Mouse (Mus musculus): ENCODE results near the gene Itga10.
"Not testable (repeated sequence)": the region's sequence is repeated elsewhere in the genome, so short reads cannot be mapped to it uniquely, and the experiment has no call there.

The Itga10 gene

DNA sequence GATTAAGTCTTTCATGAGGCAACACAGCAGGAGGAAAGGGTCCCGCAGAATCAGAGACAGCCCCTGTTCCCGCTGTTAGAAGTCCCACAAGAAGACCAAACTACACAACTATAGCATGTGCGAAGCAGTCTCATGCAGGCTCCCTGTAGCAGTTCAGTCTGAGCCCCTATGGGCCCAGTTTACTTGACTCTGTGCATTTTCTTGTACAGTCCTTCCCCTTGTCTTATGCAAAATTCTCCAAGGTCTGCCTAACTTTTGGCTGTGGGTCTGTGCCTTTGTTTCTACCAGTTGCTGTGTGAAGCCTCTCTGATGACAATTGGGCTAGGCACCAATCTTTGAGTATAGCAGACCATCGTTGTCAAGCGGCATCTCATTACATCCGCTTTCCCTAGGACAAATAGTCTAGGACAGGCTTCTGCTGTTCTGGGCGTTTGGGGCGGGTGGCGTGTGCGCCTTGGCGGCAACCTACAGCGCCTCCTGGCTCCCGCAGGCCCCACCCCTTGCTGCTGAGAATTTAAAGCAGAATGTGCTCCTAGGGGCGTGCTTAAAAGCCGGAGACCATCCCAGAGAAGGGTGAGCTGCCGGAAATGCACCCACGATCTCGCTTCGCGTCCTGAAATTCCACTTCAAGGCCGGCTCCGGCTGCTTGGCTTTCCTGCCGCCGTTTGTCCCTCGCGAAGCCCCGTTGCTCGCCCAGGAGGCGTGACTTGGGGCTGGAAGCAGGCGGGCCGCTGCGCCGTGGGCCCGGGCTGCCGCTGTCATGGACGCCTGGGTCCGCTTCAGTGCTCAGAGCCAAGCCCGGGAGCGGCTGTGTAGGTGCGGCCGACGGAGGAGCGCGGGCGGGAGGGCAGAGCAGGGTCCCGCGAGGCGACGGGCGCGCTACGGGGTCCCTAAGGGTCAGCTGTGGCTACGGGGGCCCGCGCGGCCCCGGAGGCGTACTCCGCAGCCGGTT lies 10.2 kb upstream of the Itga10 start, which contains the start of the genes Pex11b and Gm42957:
TSS of gene Pex11b (plus strand) at position 449 of the 952 bp plus-strand sequence.
TSS of gene Gm42957 (plus strand) at position 547 of the 952 bp plus-strand sequence.
- DNase-seq, result peak; percentile 84

GRCm38 (mm10) chr3:96635906-96636305 lies 9.5 kb upstream of the Itga10 start:
- no peak for DNase-seq

DNA sequence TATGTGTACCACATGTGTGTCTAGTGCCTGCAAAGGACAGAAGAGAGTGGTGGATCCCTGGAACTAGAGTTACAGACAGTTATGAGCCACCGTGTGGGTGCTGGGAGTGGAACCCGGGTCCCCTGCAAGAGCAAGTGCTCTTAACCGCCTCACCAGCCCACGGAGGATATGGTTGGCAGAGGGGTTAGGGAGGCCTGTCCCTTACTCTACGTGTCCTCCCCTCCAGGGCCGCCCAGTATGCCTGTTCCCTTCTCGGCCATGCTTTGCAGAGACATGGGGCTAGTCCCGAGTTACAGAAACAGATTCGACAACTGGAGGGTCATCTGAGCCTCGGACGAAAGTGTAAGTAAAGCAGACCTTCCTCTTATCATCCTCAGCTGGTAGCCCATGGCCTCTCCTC lies 8.9 kb upstream of the Itga10 start:
- DNase-seq, result no peak

GRCm38 (mm10) chr3:96639219-96639618 lies 6.2 kb upstream of the Itga10 start:
- DNase-seq, result peak; percentile 48

DNA sequence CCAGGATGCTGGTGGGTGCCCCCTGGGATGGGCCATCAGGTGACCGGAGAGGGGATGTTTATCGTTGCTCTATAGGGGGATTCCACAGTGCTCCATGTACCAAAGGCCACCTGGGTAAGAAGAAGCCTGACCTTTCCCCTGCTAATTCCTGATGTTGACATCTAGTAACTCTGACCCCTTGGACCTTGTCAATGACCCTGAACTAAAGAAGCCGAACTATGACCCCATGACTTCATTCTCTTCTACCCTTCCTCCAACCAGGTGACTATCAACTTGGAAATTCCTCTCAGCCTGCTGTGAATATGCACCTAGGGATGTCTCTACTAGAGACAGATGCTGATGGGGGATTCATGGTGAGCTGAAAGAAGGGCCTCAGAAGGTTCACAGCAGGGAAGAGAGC lies 2.0 kb downstream of the Itga10 start:
- DNase-seq, result no peak

GRCm38 (mm10) chr3:96660901-96661300 lies 15.5 kb downstream of the Itga10 start:
- no peak for DNase-seq

DNA sequence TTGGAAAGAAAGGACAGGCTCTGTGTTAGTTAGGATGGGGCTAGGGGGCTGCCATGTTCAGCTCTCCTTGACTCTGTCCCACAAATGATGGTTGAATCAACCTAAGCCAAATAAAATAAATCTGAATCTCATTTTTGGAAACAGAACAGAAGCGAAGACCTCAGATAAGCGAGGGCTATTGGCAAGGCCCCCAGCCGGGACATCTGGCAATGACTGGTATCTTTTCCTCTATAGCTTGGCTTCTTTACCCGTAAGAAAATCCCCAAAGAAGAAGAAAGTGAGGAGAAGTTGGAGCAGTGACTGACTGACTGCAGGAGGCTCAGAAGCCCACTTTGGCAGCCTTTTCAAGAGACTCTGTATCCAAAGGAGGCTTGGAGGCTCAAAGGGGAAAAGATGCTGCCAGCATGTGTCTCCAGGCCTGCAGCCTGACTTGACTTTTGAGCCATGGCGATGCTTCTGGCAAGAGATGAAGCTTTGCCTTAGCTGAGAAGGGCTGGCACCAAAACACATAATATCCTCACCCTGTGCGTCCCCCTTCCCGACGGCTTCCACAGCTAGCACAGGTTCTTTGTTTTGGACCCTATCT lies 17.4 kb downstream of the Itga10 start:
- no peak for DNase-seq

GRCm38 (mm10) chr3:96663432-96664239 lies 18.3 kb downstream of the Itga10 start:
- DNase-seq, result peak; percentile 86

DNA sequence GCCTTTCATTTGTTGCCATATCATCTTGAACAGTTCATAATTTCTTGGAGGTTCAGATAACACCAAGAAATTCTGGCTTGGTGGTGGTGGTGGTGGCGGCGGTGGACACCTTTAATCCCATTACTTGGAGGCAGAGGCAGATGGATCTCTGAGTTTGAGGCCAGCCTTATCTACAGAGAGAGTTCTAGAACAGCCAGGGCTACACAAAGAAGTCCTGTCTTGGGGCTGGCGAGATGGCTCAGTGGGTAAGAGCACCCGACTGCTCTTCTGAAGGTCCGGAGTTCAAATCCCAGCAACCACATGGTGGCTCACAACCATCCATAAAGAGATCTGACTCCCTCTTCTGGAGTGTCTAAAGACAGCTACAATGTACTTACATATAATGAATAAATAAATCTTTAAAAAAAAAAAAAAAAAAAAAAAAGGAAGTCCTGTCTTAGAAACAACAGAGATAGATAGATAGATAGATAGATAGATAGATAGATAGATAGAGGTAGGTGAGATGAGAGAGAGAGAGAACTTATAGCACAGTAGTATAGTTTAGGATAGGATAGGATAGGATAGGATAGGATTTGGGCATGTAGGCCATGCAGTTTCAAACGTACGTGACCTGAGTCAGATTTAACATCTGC lies 20.5 kb downstream of the Itga10 start:
- not testable (repeated sequence) for DNase-seq

DNA sequence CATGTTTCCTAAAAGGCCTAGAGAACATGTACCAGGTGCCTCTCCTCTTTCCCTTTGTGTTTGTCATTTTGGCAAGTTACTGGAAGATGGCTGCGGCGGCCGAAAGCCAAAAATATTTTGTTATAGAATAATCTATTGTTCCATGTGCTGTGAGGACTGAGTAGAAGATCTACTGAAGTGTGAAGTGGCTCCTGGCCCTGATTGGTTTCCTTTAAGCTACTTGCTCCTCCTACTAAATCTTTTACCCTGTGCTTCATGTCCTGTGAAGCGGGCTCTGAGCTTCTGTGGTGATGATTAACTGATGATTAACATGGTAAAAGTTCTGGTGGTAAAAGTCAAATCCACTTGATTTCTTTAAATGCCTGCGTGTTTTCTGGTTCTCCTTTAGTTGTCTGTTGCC lies 21.5 kb downstream of the Itga10 start:
- DNase-seq, result no peak

DNA sequence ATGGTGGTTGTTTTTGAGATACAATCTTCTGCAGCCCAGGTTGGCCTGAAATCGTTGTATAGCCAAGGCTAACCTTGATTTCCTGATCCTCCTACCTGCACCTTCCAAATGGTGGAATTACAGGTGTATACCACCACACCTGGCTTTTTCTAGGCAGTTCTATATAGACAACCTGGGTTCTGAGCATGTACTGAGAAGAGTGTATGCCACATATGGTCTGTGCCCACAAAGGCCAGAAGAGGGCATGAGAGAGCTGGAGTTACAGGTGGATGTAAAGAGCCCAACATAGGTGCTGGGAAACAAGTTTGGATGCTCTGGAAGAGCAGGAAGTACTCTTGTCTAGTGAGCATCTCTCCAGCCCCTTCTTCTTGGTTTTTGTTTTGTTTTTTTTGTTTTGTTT lies 21.9 kb downstream of the Itga10 start:
- DNase-seq, result no peak

DNA sequence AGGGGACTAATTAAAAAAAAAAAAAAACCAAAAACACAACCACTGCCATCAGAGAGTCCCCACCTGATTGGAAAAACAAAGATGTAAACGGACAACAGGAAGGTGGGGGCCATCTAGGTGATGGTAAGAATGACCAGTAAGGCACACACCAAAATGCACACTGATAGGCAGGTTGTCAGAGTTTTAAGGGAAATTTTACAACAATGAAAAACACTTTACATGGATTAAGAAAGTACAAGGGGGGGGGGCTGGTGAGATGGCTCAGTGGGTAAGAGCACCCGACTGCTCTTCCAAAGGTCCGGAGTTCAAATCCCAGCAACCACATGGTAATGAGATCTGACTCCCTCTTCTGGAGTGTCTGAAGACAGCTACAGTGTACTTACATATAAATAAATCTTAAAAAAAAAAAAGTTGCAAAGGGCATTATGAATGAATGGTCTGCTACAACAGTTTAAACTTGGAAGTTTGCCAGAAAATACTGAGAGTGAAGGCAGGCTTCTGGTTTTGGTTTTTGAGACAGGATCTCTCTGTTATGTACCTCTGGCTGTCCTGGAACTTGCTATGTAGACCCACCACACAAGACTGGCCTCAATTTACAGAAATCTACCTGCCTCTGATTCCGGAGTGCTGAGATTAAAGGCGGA lies 23.2 kb downstream of the Itga10 start:
- DNase-seq, result no peak

GRCm38 (mm10) chr3:96669727-96670468 lies 24.5 kb downstream of the Itga10 start, which contains the start of gene Ankrd35:
Gene Ankrd35, plus strand, starts transcription at chr3:96670131.
- DNase-seq, result peak; percentile 69

DNA sequence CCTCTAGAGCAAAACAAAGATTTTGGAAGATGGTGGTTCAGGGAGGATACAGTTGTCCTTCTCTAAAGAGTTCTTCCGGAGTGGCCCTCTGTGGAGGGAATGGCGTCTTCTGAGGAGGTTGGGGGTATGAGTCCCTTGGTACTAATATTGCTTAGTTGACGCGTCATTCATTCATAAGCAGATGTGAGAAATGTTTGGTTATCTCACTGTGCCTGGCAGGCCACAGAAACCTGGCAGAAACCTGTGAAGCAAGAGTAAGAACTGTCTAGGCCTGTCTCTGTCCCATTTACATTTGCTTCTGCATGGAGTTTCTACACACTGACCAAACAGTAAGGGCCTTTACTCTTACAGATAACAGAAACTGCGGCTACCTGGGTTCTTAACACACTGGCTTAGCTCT lies 26.1 kb downstream of the Itga10 start:
- DNase-seq, result no peak

- no peak for DNase-seq
These were observed 28.1 kb downstream of the Itga10 start for GRCm38 (mm10) chr3:96673514-96673913.

DNA sequence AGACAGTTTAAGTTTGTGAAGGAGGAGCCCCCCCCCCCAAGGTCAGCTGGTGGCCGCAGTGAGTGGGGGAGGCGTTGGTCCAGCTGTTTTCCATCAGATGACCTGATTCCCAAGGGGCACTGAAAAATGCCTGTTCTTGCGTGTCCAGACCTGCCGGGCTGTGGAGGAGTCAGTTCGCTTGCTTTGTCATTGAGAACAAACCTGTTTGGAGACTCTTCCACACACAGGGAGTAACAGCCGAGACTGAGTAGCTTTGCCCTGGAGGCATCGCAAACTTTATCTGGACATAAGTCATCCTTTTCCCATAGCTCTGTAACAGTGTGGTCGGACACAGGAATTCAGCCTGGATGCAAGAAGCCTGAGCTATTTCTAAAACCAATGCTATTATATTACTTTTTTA lies 29.1 kb downstream of the Itga10 start:
- DNase-seq, result no peak

DNA sequence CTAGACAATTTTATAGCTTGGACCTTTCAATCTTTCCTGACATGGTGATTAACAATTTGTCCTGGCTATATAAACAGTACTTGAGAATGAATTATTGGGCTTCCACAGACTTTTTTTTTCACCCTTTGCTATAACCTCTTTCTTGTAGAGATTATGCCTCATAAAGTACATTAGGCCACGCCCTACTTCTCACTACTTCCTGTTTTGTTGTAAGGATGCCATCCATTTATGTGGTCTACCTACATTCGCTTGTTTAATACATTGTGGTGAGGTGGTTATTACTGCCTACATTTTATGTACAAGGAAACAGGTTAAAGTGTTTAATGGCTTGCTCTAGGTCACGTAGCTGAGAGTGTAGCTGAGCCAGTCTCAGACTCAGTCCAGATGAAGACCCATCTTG lies 29.8 kb downstream of the Itga10 start:
- DNase-seq, result no peak

GRCm38 (mm10) chr3:96675690-96676089 lies 30.3 kb downstream of the Itga10 start:
- no peak for DNase-seq

GRCm38 (mm10) chr3:96678456-96678855 lies 33.1 kb downstream of the Itga10 start:
- no peak for DNase-seq

DNA sequence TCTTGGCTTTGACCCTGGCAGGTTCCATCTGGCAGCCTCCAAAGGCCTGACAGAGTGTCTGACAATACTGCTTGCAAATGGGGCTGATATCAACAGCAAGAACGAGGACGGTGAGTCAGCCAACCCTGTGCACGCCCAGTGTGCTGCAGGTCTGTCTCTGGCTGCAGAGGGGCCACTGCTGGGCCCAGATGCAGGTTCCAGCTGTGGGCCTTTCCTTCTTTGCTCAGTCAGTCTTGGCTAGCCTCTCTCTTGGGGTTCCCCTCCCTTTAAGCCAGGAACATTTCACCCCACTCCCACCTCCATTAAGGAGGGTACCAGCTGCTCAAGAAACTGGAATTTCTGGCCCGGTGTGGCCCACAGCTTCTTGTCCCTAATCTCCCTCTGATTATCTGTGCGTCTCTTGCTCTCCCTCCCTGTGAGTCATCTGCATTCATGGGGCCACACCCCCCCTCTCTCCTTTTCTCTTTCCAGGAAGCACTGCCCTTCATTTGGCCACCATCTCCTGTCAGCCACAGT lies 33.8 kb downstream of the Itga10 start:
- DNase-seq, result no peak

GRCm38 (mm10) chr3:96680269-96680956 lies 35.0 kb downstream of the Itga10 start:
- DNase-seq, result no peak
